Mouse (Mus musculus) ES-E14 (cell line): ENCODE data around the gene Adh7.

ENCODE experiments used
- CHD2 ChIP-seq: IDR thresholded peaks from 2 replicates; pipeline ENCODE4 v1.6.1; 2014; ENCODE audit warnings: mild to moderate bottlenecking, low read depth, low read length, inconsistent platforms
- HCFC1 ChIP-seq: IDR thresholded peaks from 2 replicates; pipeline ENCODE4 v1.6.1; 2012; ENCODE audit warnings: low read length, inconsistent platforms, borderline replicate concordance; ENCODE audit not compliant: insufficient read depth
- ZC3H11A ChIP-seq: IDR thresholded peaks from 2 replicates; pipeline ENCODE4 v1.6.1; 2012; ENCODE audit warnings: low read depth, mild to moderate bottlenecking, inconsistent platforms, low read length, borderline replicate concordance
- ZNF384 ChIP-seq: IDR thresholded peaks from 2 replicates; pipeline ENCODE4 v1.6.1; 2012; ENCODE audit warnings: low read depth, low read length, inconsistent platforms

DNA sequence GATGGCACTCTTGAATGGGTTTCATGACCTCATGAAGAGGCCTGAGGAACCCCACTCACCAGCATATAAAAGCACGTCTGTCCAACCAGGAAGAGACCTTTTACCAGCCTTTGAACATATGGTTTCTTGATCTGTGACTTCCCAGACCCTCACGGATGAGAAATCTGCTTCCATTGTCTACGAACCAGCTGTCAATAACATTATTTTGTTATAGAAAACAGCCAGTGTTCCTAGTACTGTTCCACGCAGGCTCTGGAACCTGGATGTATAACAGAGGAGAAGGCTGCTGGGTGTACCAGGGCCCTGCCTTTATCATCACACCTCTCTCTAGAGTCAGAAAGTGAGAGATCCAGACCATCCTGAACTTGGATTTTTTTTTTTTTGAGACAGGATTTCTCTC, 29.7 kb downstream of the Adh7 start:
- TF ChIP-seq ZNF384 (no peak), ZC3H11A (no peak), CHD2 (no peak), HCFC1 (no peak)
